Mouse (Mus musculus): ENCODE measurements around the gene Zbtb38.

The Zbtb38 gene

GRCm38 (mm10) chr9:96713472-96714390 is 38.9 kb downstream of the Zbtb38 start:
- DNase-seq (ENCODE audit: low read depth, low spot score), result no peak

GRCm38 (mm10) chr9:96712758-96713471 is 39.7 kb downstream of the Zbtb38 start:
- DNase-seq (ENCODE audit: low read depth, low spot score), result no peak

- DNase-seq (ENCODE audit: low read depth, low spot score), result no peak
Observed at GRCm38 (mm10) chr9:96712045-96712444, 40.6 kb downstream of the Zbtb38 start.

DNA sequence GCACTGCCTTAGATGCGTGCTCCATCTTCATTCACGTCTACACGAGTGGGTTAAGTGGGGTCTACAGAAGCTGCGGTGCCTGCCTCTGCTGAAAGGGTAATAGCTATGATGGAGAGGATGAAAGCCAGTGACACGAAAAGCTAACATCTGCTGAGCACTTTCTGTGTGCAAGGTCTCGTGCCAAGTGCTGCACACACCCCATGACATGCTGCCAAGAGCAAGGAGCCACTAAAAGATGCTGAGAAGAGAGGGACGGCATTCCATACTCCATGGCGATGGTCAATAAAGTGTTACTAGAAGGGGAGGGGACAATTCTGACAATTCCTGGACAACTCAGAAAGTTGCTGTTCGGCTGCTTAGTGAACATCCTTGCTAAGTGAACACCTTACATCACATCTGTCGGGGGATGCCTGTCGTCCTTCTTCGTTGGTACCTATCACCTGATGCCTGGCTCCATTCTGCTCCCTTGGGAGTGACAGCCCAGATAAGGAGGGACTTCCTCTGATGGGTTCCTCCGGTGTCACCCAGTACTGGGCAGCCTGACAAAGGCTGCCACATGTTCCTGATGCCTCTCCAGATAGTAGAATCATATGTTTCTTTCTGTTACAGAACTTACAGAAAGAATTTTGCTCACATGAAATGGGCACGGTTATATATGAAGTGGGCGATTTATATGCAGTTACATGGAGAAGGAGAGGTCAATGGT is 42.2 kb downstream of the Zbtb38 start:
- no peak for DNase-seq (ENCODE audit: low read depth, low spot score)

DNA sequence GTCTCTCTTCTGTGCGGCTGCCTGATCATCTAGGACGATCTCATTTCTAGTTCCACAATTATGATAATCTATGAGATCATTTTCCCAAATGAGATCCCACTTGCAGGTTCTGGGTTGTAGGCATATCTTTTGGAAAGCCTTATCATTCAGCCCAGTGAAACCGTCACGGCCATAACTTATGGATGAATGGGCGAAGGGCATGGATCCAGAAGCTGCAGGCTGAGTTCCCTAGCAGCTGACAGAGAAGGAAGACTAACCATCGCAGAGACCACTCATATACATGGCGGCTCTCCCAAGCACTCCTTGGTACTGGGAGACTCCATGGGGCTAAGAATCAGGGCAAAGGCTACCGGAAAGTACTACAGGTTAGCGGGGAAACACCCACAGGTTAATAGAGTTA is 43.7 kb downstream of the Zbtb38 start:
- DNase-seq (ENCODE audit: low read depth, low spot score), result no peak

DNA sequence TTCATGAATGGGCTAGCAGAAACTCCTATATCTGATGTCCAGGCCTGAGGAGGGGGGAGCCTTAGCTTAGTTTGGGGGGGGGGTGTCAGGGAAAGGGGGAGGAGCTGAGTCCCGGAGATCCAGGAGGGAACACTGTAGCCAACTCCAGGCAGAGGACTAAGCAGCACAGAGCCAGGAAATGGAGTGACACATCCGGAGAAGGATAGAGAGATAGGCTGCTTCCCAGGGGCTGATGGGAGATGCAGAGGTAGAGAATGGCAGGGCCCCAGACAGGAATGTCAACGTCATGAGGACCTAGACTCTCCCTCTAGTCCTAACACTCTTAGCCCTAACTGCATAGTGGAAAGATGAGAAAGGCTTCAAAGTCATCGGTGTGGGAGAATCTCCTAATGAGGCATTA is 44.7 kb downstream of the Zbtb38 start:
- no peak for DNase-seq (ENCODE audit: low read depth, low spot score)

DNA sequence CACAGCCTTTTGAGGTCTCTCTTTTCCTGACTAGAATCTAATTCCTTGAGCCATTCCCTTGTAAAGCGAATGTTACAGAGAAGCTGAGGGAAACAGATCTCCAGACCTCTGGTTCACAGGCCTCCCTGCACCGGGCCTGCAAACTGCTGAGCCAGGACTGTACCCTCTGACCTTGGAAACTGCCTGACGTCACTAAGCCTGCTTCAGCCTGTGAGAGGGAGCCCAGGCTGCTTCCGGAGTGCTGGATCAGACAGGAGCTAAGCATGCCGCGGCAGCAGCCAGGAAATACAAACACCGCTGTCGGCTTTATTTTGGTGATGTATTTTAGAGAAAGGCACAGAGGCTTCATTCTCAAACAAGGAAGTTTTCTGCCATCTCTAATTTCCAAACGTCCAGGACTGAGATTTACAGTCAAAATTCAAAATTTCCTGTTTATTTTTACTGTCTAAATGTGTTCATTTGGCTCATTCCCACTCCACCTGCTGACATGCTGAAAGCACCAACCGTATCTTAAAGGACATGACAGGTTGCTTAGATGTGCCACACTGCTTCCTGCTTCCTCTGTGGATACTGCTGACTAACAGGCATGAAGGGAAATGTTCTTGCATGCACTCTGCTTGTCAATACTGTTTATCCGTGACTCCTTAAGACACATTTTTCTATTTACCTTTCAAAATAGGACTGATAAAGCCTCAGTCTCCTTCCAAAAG is 46.9 kb downstream of the Zbtb38 start:
- DNase-seq (ENCODE audit: low read depth, low spot score), result peak; percentile 54

DNA sequence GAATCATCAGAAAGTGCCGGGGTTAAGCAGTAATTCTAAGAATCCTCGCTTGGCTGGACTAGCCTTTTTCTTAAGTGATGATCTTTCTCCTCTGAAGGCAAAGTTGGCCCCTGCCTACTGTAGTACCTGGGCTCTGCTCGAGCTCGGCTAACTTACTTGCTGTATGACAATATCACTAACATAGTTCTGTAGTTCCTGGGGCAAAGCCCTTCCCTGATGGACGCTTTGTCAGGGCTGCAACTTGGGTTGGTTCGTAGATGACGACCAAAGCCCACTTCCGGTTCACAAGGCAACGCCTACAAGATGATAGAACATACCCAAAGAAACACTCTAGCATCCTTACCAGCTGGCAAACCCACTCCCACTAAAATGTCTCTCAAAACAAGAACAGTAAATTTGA is 47.7 kb downstream of the Zbtb38 start:
- no peak for DNase-seq (ENCODE audit: low read depth, low spot score)

GRCm38 (mm10) chr9:96701891-96702290 is 50.7 kb downstream of the Zbtb38 start:
- no peak for DNase-seq (ENCODE audit: low read depth, low spot score)

DNA sequence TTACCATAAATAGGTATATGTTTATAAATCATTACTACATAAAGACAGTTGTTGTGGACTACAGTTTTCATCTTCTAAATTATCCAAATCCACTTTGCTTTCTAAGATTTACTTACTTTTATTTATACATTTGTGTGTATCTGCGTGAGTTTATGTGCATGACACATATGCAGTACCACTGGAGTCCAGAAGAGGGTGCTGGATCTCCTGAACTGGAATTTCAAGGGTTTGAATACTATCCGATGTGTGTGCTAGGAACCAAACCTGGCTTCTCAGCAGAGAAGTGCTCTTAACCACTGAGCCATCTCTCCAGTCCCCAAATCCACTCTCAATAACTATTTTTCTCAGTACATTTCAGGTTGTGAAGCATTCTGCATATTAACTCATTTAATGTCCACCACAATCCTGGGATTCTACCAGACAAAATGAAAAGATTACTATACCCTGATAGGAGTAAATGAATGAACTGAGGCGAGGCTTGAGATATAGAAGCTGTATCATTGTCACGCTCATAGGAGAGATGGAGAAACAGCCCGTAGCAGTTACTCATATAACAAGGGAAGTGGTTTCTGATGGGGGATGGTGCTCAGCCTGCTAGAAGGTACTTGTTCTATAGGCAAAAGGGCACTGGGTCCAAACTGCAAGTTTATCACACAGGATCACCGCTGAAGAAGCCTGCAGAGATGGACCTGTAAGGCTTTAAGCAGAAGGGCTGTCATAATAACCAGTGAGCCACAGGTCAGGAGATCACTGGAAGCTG is 53.2 kb downstream of the Zbtb38 start:
- no peak for DNase-seq (ENCODE audit: low read depth, low spot score)

- DNase-seq (ENCODE audit: low read depth, low spot score), result no peak
Observed at GRCm38 (mm10) chr9:96696788-96697492, 55.7 kb downstream of the Zbtb38 start.

DNA sequence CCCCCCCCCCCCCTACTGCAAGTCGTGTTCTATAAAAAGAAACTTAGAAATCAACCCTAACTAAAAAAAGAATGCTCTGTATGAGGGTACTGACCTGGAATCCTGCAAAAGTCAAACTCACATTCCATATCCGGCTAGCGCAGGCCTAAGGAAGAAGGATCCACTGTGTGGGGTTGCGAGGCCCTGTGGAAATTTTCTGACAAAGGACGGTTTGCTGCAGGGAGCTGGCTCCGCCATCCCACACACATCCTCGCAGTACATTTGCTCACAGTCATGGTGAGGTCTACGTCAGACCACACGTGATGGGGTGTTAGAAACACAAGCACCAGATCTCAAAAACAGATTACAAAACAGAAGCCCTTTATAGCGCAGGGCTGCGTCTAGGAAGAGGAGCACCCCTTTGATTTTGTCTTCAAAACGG is 56.5 kb downstream of the Zbtb38 start:
- no peak for DNase-seq (ENCODE audit: low read depth, low spot score)

GRCm38 (mm10) chr9:96690461-96690863 is 62.2 kb downstream of the Zbtb38 start:
- no peak for DNase-seq (ENCODE audit: low read depth, low spot score)

GRCm38 (mm10) chr9:96689076-96689475 is 63.6 kb downstream of the Zbtb38 start:
- no peak for DNase-seq (ENCODE audit: low read depth, low spot score)

GRCm38 (mm10) chr9:96688194-96688875 is 64.3 kb downstream of the Zbtb38 start:
- DNase-seq (ENCODE audit: low read depth, low spot score), result no peak

- no peak for DNase-seq (ENCODE audit: low read depth, low spot score)
Observed at GRCm38 (mm10) chr9:96687591-96688186, 64.9 kb downstream of the Zbtb38 start.

GRCm38 (mm10) chr9:96685600-96686084 is 67.0 kb downstream of the Zbtb38 start:
- no peak for DNase-seq (ENCODE audit: low read depth, low spot score)

GRCm38 (mm10) chr9:96684866-96685599 is 67.6 kb downstream of the Zbtb38 start:
- DNase-seq (ENCODE audit: low read depth, low spot score), result no peak
